Mouse (Mus musculus) intestine, postnatal 0 days (tissue): ENCODE data around the gene Vax1. TPM values are rescaled to one million over a fixed set of nuclear protein-coding genes. Genes with fewer than 3 reads are reported as not detected.

ENCODE experiments used
- ATAC-seq: fragments of 200-750 bp; cut with Nextera tagmentation; 2 replicates; pipeline ENCODE4 v1.8.0; 2017; ENCODE audit warnings: mild to moderate bottlenecking, moderate TSS enrichment, moderate library complexity
- H3K27ac ChIP-seq: fragments of 300-500 bp; sonication (generic); 2 replicates; pipeline ENCODE4 v1.5.1; 2014; ENCODE audit warnings: mild to moderate bottlenecking, low read depth, low read length, moderate library complexity
- H3K27me3 ChIP-seq: fragments of 300-500 bp; sonication (generic); replicated peaks from 2 replicates; pipeline ENCODE4 v1.6.1; 2014; ENCODE audit warnings: low read length, mixed read lengths; ENCODE audit not compliant: control insufficient read depth, insufficient read depth
- H3K36me3 ChIP-seq: fragments of 300-500 bp; sonication (generic); 2 replicates; pipeline ENCODE4 v1.6.1; 2014; ENCODE audit warnings: mild to moderate bottlenecking, moderate library complexity; ENCODE audit not compliant: control insufficient read depth, insufficient read depth
- H3K4me1 ChIP-seq: fragments of 300-500 bp; sonication (generic); replicated peaks from 2 replicates; pipeline ENCODE4 v1.6.1; 2014; ENCODE audit warnings: antibody characterized with exemption, low read length, mixed read lengths; ENCODE audit not compliant: control insufficient read depth, insufficient read depth
- H3K4me2 ChIP-seq: fragments of 300-500 bp; sonication (generic); replicated peaks from 2 replicates; pipeline ENCODE4 v1.6.1; 2014; ENCODE audit warnings: low read depth, mild to moderate bottlenecking, moderate library complexity
- H3K4me3 ChIP-seq: fragments of 300-500 bp; sonication (generic); 2 replicates; pipeline ENCODE4 v1.5.1; 2014; ENCODE audit warnings: low read depth, low read length
- H3K9ac ChIP-seq: fragments of 300-500 bp; sonication (generic); 2 replicates; pipeline ENCODE4 v1.6.1; 2014; ENCODE audit warnings: mild to moderate bottlenecking, low read depth, low read length
- H3K9me3 ChIP-seq: fragments of 300-500 bp; sonication (generic); 2 replicates; pipeline ENCODE4 v1.6.1; 2016; ENCODE audit warnings: mixed run types; ENCODE audit not compliant: control insufficient read depth
- CTCF ChIP-seq: sonication (generic); IDR thresholded peaks from 2 replicates; pipeline ENCODE4 v1.5.1; 2016; ENCODE audit warnings: low read depth, mild to moderate bottlenecking, control low read depth, antibody characterized with exemption, moderate library complexity
- WGBS: fragments of 180-500 bp; shearing (Covaris S2); extraction: QIAGEN DNeasy Blood & Tissue Kit; methylation state at CpG from one replicate; pipeline ENCODE4 v1.1.7; 2014; 5-methylcytosine and 5-hydroxymethylcytosine counted together
- polyA plus RNA-seq: library from polyadenylated mRNA; unstranded; fragments of >200 nt; fragmentation: Nextera tagmentation; extraction: Ambion mirVana; gene quantifications from 2 replicates; pipeline ENCODE4 v1.2.1, GENCODE M21; 2015

Gene Vax1
- polyA plus RNA-seq, 1 experiment from 2014 or later = not detected

GRCm38 (mm10) chr19:59145492-59146140 lies 24.2 kb downstream of the Vax1 start:
- Histone ChIP-seq H3K4me1 (no peaks in the 10 kb centered on the region), H3K36me3 (no peaks in the 10 kb centered on the region), H3K27me3 (no peaks in the 10 kb centered on the region), H3K4me3 (no peak overlapping the region), H3K9ac (no peak overlapping the region), H3K9me3 (no peaks in the 10 kb centered on the region), H3K27ac (no peak overlapping the region), H3K4me2 (no peak overlapping the region)
- no peak for ATAC-seq
- no peak for TF ChIP-seq CTCF
- WGBS = 60% methylated on average over 9 of the region's 9 CpGs

- Histone ChIP-seq H3K4me2 (no peak overlapping the region), H3K27me3 (no peaks in the 10 kb centered on the region), H3K36me3 (no peaks in the 10 kb centered on the region), H3K27ac (no peak overlapping the region), H3K4me3 (no peak overlapping the region), H3K9ac (no peak overlapping the region), H3K9me3 (no peaks in the 10 kb centered on the region), H3K4me1 (no peaks in the 10 kb centered on the region)
- ATAC-seq = no peak
- WGBS = 82% methylated on average over 6 of the region's 6 CpGs
- TF ChIP-seq CTCF = no peak
Observed at GRCm38 (mm10) chr19:59145064-59145463, 24.8 kb downstream of the Vax1 start.

- Histone ChIP-seq H3K9me3 (no peaks in the 10 kb centered on the region), H3K4me2 (no peak overlapping the region), H3K9ac (no peak overlapping the region), H3K27ac (no peak overlapping the region), H3K4me1 (no peaks in the 10 kb centered on the region), H3K4me3 (no peak overlapping the region), H3K36me3 (no peaks in the 10 kb centered on the region), H3K27me3 (no peaks in the 10 kb centered on the region)
- 72% methylated on average over 4 of the region's 4 CpGs for WGBS
- no peak for ATAC-seq
- TF ChIP-seq CTCF = no peak
Observed at GRCm38 (mm10) chr19:59142206-59142605, 27.6 kb downstream of the Vax1 start.

- ATAC-seq = no peak
- Histone ChIP-seq H3K4me1 (no peaks in the 10 kb centered on the region), H3K27me3 (no peaks in the 10 kb centered on the region), H3K36me3 (no peaks in the 10 kb centered on the region), H3K9ac (no peak overlapping the region), H3K4me3 (no peak overlapping the region), H3K27ac (no peak overlapping the region), H3K4me2 (no peak overlapping the region), H3K9me3 (no peaks in the 10 kb centered on the region)
- no peak for TF ChIP-seq CTCF
- WGBS = 71% methylated on average over 8 of the region's 8 CpGs
Observed at GRCm38 (mm10) chr19:59135387-59135786, 34.5 kb downstream of the Vax1 start.

GRCm38 (mm10) chr19:59134916-59135315 lies 34.9 kb downstream of the Vax1 start:
- Histone ChIP-seq H3K4me1 (no peaks in the 10 kb centered on the region), H3K27me3 (no peaks in the 10 kb centered on the region), H3K4me3 (no peak overlapping the region), H3K36me3 (no peaks in the 10 kb centered on the region), H3K9ac (no peak overlapping the region), H3K27ac (no peak overlapping the region), H3K4me2 (no peak overlapping the region), H3K9me3 (no peaks in the 10 kb centered on the region)
- WGBS = 38% methylated on average over 2 of the region's 2 CpGs
- no peak for TF ChIP-seq CTCF
- ATAC-seq = no peak

- no peaks in the 10 kb centered on the region for H3K9me3 ChIP-seq
- no peaks in the 10 kb centered on the region for H3K27me3 ChIP-seq
- TF ChIP-seq CTCF = no peak
- no peak overlapping the region for H3K4me3 ChIP-seq
- no peak overlapping the region for H3K4me2 ChIP-seq
- no peaks in the 10 kb centered on the region for H3K36me3 ChIP-seq
- ATAC-seq = no peak
- H3K9ac ChIP-seq = no peak overlapping the region
- no peaks in the 10 kb centered on the region for H3K4me1 ChIP-seq
- WGBS = 68% methylated on average over 11 of the region's 11 CpGs
- H3K27ac ChIP-seq = no peak overlapping the region
Observed at GRCm38 (mm10) chr19:59133202-59133601, 36.7 kb downstream of the Vax1 start.

- Histone ChIP-seq H3K4me3 (no peak overlapping the region), H3K9me3 (no peaks in the 10 kb centered on the region), H3K27ac (no peak overlapping the region), H3K4me1 (no peaks in the 10 kb centered on the region), H3K4me2 (no peak overlapping the region), H3K27me3 (no peaks in the 10 kb centered on the region), H3K36me3 (no peaks in the 10 kb centered on the region), H3K9ac (no peak overlapping the region)
- no peak for TF ChIP-seq CTCF
- 81% methylated on average over 2 of the region's 2 CpGs for WGBS
- ATAC-seq = no peak
Observed at GRCm38 (mm10) chr19:59129671-59130070, 40.2 kb downstream of the Vax1 start.
